Mouse (Mus musculus) hindbrain, postnatal 0 days (tissue): ENCODE measurements around the gene Tmem237. TPM values are rescaled to one million over a fixed set of nuclear protein-coding genes. Genes with fewer than 3 reads are reported as not detected.

Source experiments
- ATAC-seq: fragments of 200-750 bp; cut with Nextera tagmentation; 2 replicates; pipeline ENCODE4 v1.8.0; 2017; ENCODE audit warnings: mild to moderate bottlenecking, moderate TSS enrichment, moderate library complexity
- DNase-seq: peaks from one replicate; pipeline ENCODE4 v3.0.0-alpha.2; 2015; ENCODE audit warnings: low spot score
- H3K27ac ChIP-seq: fragments of 300-500 bp; sonication (generic); 2 replicates; pipeline ENCODE4 v1.5.1; 2014; ENCODE audit warnings: mild to moderate bottlenecking
- H3K27me3 ChIP-seq: fragments of 300-500 bp; sonication (generic); 2 replicates; pipeline ENCODE4 v1.6.1; 2014; ENCODE audit warnings: low read length, mixed read lengths; ENCODE audit not compliant: insufficient read depth
- H3K36me3 ChIP-seq: fragments of 300-500 bp; sonication (generic); 2 replicates; pipeline ENCODE4 v1.6.1; 2014; ENCODE audit warnings: low read length, mixed read lengths; ENCODE audit not compliant: insufficient read depth
- H3K4me1 ChIP-seq: fragments of 300-500 bp; sonication (generic); 2 replicates; pipeline ENCODE4 v1.6.1; 2014; ENCODE audit warnings: antibody characterized with exemption, low read length, mixed read lengths; ENCODE audit not compliant: insufficient read depth
- H3K4me2 ChIP-seq: fragments of 300-500 bp; sonication (generic); 2 replicates; pipeline ENCODE4 v1.6.1; 2014; ENCODE audit warnings: low read depth, mild to moderate bottlenecking, low read length, moderate library complexity, mixed read lengths
- H3K4me3 ChIP-seq: fragments of 300-500 bp; sonication (generic); 2 replicates; pipeline ENCODE4 v1.5.1; 2014; ENCODE audit warnings: low read length
- H3K9ac ChIP-seq: fragments of 300-500 bp; sonication (generic); replicated peaks from 2 replicates; pipeline ENCODE4 v1.6.1; 2014; ENCODE audit warnings: mild to moderate bottlenecking, low read length, moderate library complexity, mixed read lengths
- H3K9me3 ChIP-seq: fragments of 300-500 bp; sonication (generic); 2 replicates; pipeline ENCODE4 v1.6.1; 2016; ENCODE audit warnings: low read length, mixed read lengths
- CTCF ChIP-seq: IDR thresholded peaks from 2 replicates; pipeline ENCODE4 v1.5.1; 2016; ENCODE audit warnings: antibody characterized with exemption, control low read depth, low read depth
- WGBS: fragments of 180-500 bp; shearing (Covaris S2); extraction: QIAGEN DNeasy Blood & Tissue Kit; methylation state at CpG from one replicate; pipeline ENCODE4 v1.1.7; 2014; 5-methylcytosine and 5-hydroxymethylcytosine counted together
- polyA plus RNA-seq: library from polyadenylated mRNA; unstranded; fragments of >200 nt; fragmentation: Nextera tagmentation; extraction: Ambion mirVana; gene quantifications from 2 replicates; pipeline ENCODE4 v1.2.1, GENCODE M21; 2015
- total RNA-seq: library from RNA; depleted of rRNA; stranded (reverse); fragments of >200 nt; gene quantifications from 2 replicates; pipeline ENCODE4 v1.2.3, GENCODE M21; 2014

Gene Tmem237
- total and polyA plus RNA-seq, 2 experiments from 2014 or later, result 26.1 to 55.8 TPM

GRCm38 (mm10) chr1:59152346-59152745 is 32.1 kb upstream of the Tmem237 start:
- TF ChIP-seq CTCF, result no peak
- Histone ChIP-seq H3K4me1 (no peaks in the 10 kb centered on the region), H3K27me3 (no peaks in the 10 kb centered on the region), H3K4me2 (no peak overlapping the region), H3K4me3 (no peak overlapping the region), H3K36me3 (no peaks in the 10 kb centered on the region), H3K27ac (no peak overlapping the region), H3K9ac (no peak overlapping the region), H3K9me3 (no peaks in the 10 kb centered on the region)
- ATAC-seq, result no peak
- 70% methylated on average over 4 of the region's 4 CpGs for WGBS
- no peak for DNase-seq

GRCm38 (mm10) chr1:59150542-59150941 is 30.3 kb upstream of the Tmem237 start:
- H3K36me3 ChIP-seq, result no peaks in the 10 kb centered on the region
- no peaks in the 10 kb centered on the region for H3K9me3 ChIP-seq
- H3K27me3 ChIP-seq, result no peaks in the 10 kb centered on the region
- H3K27ac ChIP-seq, result no peak overlapping the region
- WGBS, result 81% methylated on average over 5 of the region's 5 CpGs
- ATAC-seq (no peak), DNase-seq (no peak)
- TF ChIP-seq CTCF, result no peak; the same call in 1 of the 2 replicates
- H3K9ac ChIP-seq, result no peak overlapping the region
- no peak overlapping the region for H3K4me3 ChIP-seq
- no peak overlapping the region for H3K4me2 ChIP-seq
- H3K4me1 ChIP-seq, result no peaks in the 10 kb centered on the region

GRCm38 (mm10) chr1:59144543-59144942 is 24.3 kb upstream of the Tmem237 start:
- peak; percentile 42 for TF ChIP-seq CTCF
- Histone ChIP-seq H3K4me3 (no peak overlapping the region), H3K27me3 (no peaks in the 10 kb centered on the region), H3K9me3 (no peaks in the 10 kb centered on the region), H3K36me3 (no peaks in the 10 kb centered on the region), H3K4me2 (no peak overlapping the region), H3K27ac (no peak overlapping the region), H3K4me1 (no peaks in the 10 kb centered on the region), H3K9ac (no peak overlapping the region)
- WGBS, result 77% methylated on average over 10 of the region's 10 CpGs
- no peak for DNase-seq
- ATAC-seq, result no peak

- TF ChIP-seq CTCF, result peak; percentile 76
- H3K9ac ChIP-seq, result no peak overlapping the region
- H3K27ac ChIP-seq, result no peak overlapping the region
Measured at GRCm38 (mm10) chr1:59142809-59143208, 22.6 kb upstream of the Tmem237 start.

GRCm38 (mm10) chr1:59134419-59134818 is 14.2 kb upstream of the Tmem237 start:
- no peaks in the 10 kb centered on the region for H3K36me3 ChIP-seq
- H3K9ac ChIP-seq, result no peak overlapping the region
- no peaks in the 10 kb centered on the region for H3K9me3 ChIP-seq
- no peak overlapping the region for H3K27ac ChIP-seq
- H3K4me3 ChIP-seq, result no peak overlapping the region
- H3K4me2 ChIP-seq, result no peak overlapping the region
- WGBS, result 79% methylated on average over 5 of the region's 5 CpGs
- no peak for ATAC-seq
- no peak for TF ChIP-seq CTCF
- H3K4me1 ChIP-seq, result no peaks in the 10 kb centered on the region
- DNase-seq, result no peak
- no peaks in the 10 kb centered on the region for H3K27me3 ChIP-seq

More at GRCm38 (mm10) chr1:59142809-59143208, 22.6 kb upstream of the Tmem237 start:
- ATAC-seq (no peak), DNase-seq (peak; percentile 63)
- Histone ChIP-seq H3K36me3 (no peaks in the 10 kb centered on the region), H3K4me1 (no peaks in the 10 kb centered on the region), H3K9me3 (no peaks in the 10 kb centered on the region), H3K27me3 (no peaks in the 10 kb centered on the region), H3K4me2 (no peak overlapping the region), H3K4me3 (no peak overlapping the region)

GRCm38 (mm10) chr1:59128879-59129278 is 8.7 kb upstream of the Tmem237 start:
- Histone ChIP-seq H3K4me3 (no peak overlapping the region), H3K9me3 (no peaks in the 10 kb centered on the region), H3K27me3 (no peaks in the 10 kb centered on the region), H3K9ac (no peak overlapping the region), H3K4me2 (no peak overlapping the region), H3K4me1 (no peaks in the 10 kb centered on the region), H3K36me3 (no peaks in the 10 kb centered on the region), H3K27ac (no peak overlapping the region)
- TF ChIP-seq CTCF, result no peak
- DNase-seq (no peak), ATAC-seq (no peak)
- WGBS, result 77% methylated on average over 7 of the region's 7 CpGs

- Histone ChIP-seq H3K4me2 (no peak overlapping the region), H3K9me3 (no peaks in the 10 kb centered on the region), H3K27me3 (no peaks in the 10 kb centered on the region), H3K27ac (no peak overlapping the region), H3K9ac (no peak overlapping the region), H3K4me3 (no peak overlapping the region), H3K36me3 (no peaks in the 10 kb centered on the region), H3K4me1 (no peaks in the 10 kb centered on the region)
- ATAC-seq (no peak), DNase-seq (no peak)
- TF ChIP-seq CTCF, result no peak
- WGBS, result 82% methylated on average over 5 of the region's 5 CpGs
Measured at GRCm38 (mm10) chr1:59125558-59125957, 5.3 kb upstream of the Tmem237 start.
